Mouse (Mus musculus): ENCODE results near the gene Pla2g2f.

The Pla2g2f gene

GRCm38 (mm10) chr4:138716697-138717096 lies 40.7 kb downstream of the Pla2g2f start:
- no peak for DNase-seq (ENCODE audit: low read depth, low spot score)

DNA sequence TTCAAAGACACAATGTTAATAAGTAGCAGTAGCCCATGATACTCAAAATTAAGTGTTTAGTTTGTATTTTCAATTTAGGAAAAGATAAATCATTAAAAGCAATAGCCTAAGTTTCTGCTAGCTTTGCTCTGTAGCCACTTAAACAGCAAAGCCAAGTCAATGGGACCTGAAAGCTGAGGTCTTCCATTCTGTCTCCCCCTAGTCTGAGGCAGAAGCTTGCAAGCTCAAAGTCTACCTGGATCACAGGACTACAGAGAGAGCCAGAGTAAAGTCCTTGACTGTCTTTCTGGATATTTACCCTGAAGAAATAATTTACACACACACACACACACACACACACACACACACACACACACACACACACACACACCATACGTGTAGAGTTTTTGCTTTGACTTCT lies 43.2 kb downstream of the Pla2g2f start:
- no peak for DNase-seq (ENCODE audit: low read depth, low spot score)

- no peak for DNase-seq (ENCODE audit: low read depth, low spot score)
Measured at GRCm38 (mm10) chr4:138712621-138713020, 44.8 kb downstream of the Pla2g2f start.

DNA sequence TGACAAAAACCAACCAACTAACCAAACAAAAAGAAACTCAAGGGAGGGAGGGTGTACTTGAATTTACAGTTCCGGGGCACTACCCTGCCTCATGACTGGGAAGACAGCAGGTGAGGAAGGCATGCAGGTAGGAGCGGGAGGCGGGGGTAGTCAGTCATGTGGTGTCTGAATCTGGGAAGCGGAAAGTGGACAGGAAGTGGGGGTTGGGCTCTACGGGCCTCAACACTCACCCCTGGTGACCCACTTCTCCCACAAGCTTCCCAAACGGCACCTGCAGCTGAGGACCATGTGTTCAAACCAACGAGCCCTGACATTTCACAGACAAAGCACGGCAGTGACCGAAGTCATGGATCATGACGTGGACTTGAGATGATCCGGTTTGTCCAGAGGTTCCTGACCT lies 45.3 kb downstream of the Pla2g2f start:
- DNase-seq (ENCODE audit: low read depth, low spot score): no peak

- DNase-seq (ENCODE audit: low read depth, low spot score): no peak
Measured at GRCm38 (mm10) chr4:138711051-138711820, 46.2 kb downstream of the Pla2g2f start.

DNA sequence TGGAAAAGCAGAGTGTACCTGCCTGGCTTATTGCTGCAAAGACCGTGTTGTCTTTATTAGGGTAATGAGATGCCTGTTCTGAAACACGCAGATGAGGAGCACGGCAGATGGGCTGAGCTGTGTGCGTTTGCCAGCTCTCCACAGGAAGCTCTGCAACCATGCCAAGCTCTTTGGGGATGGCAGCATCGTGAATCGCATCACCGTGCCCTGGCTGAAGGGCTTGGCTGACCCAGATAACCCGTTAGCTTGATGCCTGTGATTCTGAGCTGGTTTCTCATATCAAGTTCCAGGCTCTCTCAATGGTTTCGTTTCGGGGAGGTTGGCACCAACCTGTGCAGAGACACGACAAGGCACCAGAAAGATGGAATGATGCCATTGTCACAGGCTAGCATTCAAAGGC lies 46.8 kb downstream of the Pla2g2f start:
- DNase-seq (ENCODE audit: low read depth, low spot score): no peak

DNA sequence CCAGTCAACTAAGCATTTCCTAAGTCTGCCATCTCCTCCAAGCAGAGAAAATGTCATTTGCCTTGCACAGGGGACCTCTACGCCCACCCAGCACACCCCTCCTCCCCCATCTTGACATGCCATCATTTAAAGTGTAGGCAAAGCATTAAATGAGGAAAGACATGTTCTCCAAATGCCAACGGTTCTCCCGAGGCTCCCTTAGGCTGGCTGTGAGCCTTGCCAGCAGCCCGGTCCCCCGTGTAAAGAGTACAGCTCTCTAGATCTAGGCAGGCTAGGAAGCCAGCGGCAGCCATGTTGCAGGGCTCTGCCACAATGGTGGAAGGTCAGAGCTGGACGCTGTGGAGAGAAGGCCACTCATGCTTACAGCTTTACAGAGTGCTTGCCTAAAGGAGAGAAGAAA lies 47.5 kb downstream of the Pla2g2f start:
- DNase-seq (ENCODE audit: low read depth, low spot score): no peak

DNA sequence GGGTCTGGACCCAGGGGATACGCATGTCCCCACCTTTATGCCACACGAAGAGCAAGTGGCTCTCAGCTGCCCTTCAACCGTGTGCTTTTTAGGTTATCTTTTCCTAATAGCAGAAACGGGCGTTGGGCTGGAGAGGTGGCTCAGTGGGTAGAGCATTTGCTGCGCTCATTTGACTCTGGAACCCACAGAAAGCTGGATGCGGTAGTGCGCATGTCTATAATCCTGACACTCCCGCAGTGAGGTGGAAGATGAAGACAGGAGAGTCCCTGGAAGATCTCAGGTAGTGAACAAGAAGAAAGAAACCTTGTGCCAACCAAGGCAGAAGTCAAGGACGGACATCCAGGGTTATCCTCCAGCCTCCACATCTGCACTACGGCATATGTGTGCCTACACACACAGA lies 48.2 kb downstream of the Pla2g2f start:
- no peak for DNase-seq (ENCODE audit: low read depth, low spot score)

GRCm38 (mm10) chr4:138708636-138709035 lies 48.8 kb downstream of the Pla2g2f start:
- no peak for DNase-seq (ENCODE audit: low read depth, low spot score)

DNA sequence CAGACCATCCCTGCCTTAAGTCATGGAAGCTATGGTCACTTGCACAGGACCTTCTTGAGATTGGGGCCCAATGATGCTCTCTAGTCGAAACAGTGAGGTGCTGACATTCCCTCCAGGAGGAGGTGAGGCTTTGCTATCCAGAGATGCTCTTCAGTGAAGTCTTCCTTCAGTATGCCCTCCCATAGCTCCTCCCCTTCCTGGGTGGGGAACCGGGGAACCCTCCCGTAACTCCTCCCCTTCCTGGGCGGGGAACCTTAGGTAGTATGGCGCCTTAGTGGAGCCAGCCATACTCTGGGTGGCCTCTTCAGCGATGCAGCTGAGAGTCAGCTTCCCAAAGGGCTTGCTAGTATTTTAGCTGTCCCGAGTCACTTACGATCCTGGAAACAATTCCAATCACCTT lies 50.8 kb downstream of the Pla2g2f start:
- DNase-seq (ENCODE audit: low read depth, low spot score): no peak

DNA sequence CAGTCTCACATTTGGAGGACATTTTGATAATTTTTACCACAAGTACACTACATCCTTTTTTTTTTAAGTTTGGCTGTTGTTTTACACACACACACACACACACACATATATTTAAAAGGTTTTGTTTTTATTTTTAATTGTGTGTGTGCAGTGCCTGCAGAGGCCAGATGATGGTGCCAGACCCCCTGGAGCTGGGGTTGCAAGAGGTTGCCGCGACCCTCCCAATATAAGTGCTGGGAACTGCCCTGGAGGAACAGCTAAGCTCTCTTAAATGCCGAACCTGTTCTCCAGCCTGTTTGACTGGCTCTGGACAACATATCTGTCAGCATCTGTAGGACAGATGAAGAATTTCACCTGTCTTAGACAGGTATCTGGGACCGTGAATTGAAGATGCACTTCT lies 53.3 kb downstream of the Pla2g2f start:
- no peak for DNase-seq (ENCODE audit: low read depth, low spot score)

DNA sequence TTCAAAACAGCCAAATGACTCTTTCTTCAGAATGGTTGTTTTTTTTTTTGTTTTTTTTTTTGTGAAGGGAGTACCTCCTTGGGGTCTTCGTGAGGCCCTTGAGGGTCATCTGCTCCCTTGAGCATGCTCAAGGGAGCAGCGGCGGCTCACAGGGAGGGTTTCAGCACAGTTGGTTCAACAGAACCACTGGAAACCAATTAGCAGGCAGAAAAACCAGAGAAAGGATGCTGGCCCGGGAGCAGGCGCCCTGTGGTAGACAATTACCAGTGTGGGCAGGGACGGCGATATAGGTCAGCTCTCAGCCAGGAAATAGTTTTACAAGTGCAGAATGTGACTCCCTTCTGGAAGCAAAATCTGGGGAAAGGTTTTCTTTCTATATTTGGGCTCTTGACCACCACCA lies 53.8 kb downstream of the Pla2g2f start:
- DNase-seq (ENCODE audit: low read depth, low spot score): no peak

DNA sequence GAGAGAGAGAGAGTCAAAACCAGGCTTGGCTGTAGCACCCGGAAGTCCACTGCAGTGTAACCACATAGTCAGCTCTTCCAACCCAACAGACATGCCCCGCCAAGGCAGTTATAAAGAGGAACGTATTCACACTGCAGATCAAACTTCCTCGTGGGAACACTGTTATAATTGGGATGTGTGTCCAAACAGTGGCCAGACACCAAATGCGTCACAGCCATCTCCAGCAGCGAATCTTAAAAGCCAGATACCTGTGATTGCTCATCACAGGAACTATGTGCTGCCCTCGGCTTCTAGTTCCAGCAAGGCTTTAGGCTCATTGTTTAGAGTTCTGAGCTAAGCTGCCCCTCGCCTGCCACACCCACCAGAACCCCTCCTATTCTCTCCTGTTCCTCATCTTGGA lies 54.9 kb downstream of the Pla2g2f start:
- DNase-seq (ENCODE audit: low read depth, low spot score): no peak

DNA sequence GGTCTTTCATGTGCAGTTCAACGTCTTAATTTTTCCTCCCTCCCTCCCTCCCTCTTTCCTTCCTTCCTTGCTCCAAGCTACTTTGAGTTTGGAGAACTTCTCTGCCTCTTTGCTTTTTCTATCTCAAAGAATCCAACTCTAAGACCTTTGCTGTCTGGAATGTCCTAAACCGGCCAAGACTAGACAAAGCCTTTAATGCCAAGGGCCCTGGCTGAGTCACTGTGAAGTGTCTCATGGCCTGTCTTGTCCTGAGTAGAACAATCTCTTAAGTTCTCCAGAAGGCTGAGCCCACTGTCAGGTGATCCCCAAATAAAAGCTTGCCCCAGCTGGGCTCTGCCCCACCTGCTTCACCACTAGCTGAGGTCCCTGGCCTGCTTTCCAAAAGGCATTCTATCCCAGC lies 55.4 kb downstream of the Pla2g2f start:
- DNase-seq (ENCODE audit: low read depth, low spot score): no peak

DNA sequence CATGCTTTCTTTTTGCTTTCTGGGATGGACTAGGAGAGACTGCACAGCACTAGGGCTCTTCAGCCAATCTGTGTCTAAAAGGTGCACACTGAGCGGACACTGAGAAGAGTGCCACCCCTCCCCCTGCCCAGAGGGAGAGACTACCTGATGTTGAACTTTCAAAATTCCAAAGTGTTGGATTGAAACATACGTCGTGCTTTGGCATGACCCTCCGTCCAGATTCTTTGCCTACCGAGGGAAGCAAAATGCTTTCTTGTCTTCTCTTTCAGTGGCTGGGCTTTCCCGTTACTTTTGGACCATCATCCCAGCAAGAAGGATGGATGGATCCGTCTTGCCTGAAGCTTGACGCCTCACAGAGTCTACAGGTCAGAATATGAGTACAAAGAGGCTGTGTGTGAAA lies 56.3 kb downstream of the Pla2g2f start:
- no peak for DNase-seq (ENCODE audit: low read depth, low spot score)
